Mouse (Mus musculus): ENCODE measurements around the gene Phf21a. TPM values are rescaled to one million over a fixed set of nuclear protein-coding genes. Genes with fewer than 3 reads are reported as not detected.

Gene Phf21a
- polyA plus RNA-seq, 1 experiment, result 104 TPM

DNA sequence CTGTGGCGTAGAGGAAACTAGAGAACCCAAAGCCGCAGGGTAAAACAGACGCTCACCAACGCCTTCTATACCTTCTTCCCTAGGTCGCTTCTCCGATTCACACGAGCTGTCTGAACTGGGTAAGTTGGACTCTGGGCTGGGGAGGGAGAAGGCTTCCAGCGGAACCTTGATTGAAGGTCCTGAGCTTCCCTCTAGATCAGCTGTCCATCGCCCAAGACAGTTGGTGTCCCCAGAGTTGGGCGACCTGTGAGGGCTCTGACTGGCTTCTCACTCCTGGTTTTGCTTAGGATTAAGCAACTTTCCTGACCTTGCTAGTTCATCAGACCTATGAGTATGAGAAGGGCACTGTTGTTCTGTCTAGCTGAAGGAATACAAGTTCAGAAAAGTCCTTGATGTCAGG, 282.9 kb downstream of the Phf21a start:
- TF ChIP-seq POLR2A (IDR thresholded peaks at IDR 0.05; ENCODE audit: borderline replicate concordance, extremely low read depth, insufficient read depth, insufficient read length, poor library complexity, severe bottlenecking) (no peak), CTCF (IDR thresholded peaks at IDR 0.05; ENCODE audit: borderline replicate concordance, extremely low read depth, insufficient read depth, insufficient read length) (no peak)
- no peak for DNase-seq (ENCODE audit: low read depth)

DNA sequence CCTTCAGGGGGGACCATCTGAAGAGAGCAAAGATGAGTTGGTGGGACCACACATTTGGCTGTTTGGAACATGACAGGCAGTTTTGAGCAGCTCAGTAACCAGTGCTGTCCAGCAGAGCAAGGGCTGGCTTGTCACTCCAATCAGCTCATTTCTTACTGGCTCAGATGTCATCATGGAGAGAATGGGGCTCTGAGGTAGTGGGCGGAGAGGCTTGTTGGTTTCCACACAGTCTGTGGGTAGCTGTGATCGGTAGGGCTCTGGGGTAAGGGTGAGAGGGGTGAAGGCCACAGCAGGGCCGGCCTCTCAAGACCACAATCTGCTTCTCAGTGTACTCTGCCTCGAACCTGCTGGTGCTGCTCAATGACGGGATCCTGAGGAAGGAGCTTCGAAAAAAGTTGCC, 283.4 kb downstream of the Phf21a start:
- TF ChIP-seq CTCF (IDR thresholded peaks at IDR 0.05; ENCODE audit: borderline replicate concordance, extremely low read depth, insufficient read depth, insufficient read length) (no peak), POLR2A (IDR thresholded peaks at IDR 0.05; ENCODE audit: borderline replicate concordance, extremely low read depth, insufficient read depth, insufficient read length, poor library complexity, severe bottlenecking) (no peak)
- DNase-seq (ENCODE audit: low read depth), result no peak

DNA sequence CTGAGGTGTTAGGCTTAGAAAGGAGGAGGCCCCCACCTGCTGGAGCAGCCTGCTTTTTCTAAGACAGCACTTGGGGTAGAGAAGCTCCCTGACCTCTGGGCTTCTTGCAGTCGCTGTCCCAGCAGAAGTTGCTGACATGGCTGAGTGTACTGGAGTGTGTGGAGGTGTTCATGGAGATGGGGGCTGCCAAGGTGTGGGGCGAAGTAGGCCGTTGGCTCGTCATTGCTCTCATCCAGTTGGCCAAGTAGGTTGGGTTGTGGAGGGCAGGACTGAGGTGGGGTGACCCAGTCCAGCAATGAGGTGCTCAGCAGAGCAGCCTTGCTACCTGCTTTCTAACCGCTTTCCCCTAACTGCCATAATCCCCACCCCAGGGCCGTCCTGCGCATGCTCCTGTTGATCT, 284.4 kb downstream of the Phf21a start:
- DNase-seq (ENCODE audit: low read depth), result no peak
- no peak for TF ChIP-seq POLR2A (IDR thresholded peaks at IDR 0.05; ENCODE audit: borderline replicate concordance, extremely low read depth, insufficient read depth, insufficient read length, poor library complexity, severe bottlenecking)
- no peak for TF ChIP-seq CTCF (IDR thresholded peaks at IDR 0.05; ENCODE audit: borderline replicate concordance, extremely low read depth, insufficient read depth, insufficient read length)

DNA sequence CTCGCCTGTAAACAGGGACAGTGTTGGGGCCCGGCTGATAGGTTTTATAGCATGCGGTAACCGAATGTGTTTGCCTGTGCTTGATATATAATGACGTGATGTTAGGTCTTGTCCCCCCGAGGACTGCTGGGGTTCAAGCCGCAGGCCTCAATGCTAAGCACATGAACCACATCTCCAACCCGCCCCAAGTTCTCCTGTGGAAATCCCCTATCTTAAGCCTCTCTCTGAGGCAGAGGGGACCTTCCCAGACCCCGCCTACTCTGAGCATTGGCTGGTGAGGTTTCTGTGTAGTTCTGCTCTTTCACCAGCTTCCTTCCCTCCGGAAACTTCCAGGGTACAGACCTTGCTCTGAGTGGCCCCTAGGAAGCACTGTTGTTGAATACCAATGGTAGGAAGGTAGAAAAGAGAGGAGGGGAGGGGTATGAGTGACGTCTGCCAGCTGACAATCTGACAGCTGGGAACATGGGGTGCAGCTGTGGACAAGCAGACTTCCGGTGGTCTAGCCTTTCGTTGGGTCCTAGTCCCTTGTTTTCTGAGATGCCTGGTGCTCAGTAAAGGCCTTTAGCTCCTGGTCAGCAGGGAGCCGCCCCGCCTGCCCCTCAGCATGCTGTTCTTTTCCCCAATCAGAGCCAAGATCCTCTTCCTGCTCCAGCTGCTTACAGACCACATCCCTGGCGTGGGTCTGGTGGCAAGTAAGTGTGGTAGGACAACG, 287.0 kb downstream of the Phf21a start:
- TF ChIP-seq POLR2A (IDR thresholded peaks at IDR 0.05; ENCODE audit: borderline replicate concordance, extremely low read depth, insufficient read depth, insufficient read length, poor library complexity, severe bottlenecking) (no peak), CTCF (IDR thresholded peaks at IDR 0.05; ENCODE audit: borderline replicate concordance, extremely low read depth, insufficient read depth, insufficient read length) (no peak)
- no peak for DNase-seq (ENCODE audit: low read depth)

DNA sequence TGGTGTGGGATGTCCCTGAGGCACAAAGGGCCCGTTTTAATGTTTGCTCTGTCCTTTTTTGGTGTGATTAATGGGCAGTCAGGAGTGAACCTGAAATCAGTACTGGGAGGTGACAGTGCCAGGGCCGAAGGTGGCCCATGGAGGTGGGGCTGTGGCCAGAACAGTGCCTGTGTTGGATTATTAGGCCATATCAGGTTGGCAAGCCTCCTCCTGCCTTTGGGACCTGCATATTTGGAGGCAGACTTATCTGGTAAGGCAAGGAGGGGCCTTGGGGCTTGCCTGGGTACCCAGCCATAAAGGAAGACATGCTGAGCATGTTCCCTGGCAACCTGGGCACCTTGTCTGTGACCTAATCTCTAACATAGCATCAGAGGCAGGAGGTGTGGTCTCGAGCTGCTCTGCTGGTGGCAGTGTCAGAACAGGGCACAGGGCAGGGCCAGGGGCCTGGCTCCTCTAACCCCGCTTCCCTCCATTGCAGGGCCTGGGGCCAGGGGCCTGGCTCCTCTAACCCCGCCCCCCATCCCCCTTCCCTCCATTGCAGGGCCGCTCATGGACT, 287.7 kb downstream of the Phf21a start:
- no peak for DNase-seq (ENCODE audit: low read depth)
- TF ChIP-seq CTCF (IDR thresholded peaks at IDR 0.05; ENCODE audit: borderline replicate concordance, extremely low read depth, insufficient read depth, insufficient read length) (no peak), POLR2A (IDR thresholded peaks at IDR 0.05; ENCODE audit: borderline replicate concordance, extremely low read depth, insufficient read depth, insufficient read length, poor library complexity, severe bottlenecking) (no peak)

DNA sequence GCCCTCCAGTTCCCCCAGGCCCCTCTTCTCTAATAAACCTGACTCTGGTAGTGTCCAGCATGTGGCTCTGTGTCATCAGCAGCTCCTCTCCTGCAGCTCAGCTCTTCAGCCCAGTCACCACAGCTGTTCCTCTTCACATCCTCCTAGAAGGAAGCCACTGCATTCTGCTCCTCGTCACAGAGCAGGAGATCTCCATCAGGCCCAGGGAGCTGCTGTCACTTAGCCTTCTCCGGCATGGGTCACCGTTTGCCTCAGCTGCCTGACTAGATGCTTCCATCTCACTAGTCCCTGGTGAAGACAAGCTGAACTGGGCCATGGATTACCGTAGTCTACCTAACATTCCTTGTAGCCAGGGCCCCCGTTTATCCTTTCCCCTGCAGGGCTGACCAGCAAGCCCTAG, 288.2 kb downstream of the Phf21a start:
- no peak for DNase-seq (ENCODE audit: low read depth)
- TF ChIP-seq POLR2A (IDR thresholded peaks at IDR 0.05; ENCODE audit: borderline replicate concordance, extremely low read depth, insufficient read depth, insufficient read length, poor library complexity, severe bottlenecking) (no peak), CTCF (IDR thresholded peaks at IDR 0.05; ENCODE audit: borderline replicate concordance, extremely low read depth, insufficient read depth, insufficient read length) (no peak)

DNA sequence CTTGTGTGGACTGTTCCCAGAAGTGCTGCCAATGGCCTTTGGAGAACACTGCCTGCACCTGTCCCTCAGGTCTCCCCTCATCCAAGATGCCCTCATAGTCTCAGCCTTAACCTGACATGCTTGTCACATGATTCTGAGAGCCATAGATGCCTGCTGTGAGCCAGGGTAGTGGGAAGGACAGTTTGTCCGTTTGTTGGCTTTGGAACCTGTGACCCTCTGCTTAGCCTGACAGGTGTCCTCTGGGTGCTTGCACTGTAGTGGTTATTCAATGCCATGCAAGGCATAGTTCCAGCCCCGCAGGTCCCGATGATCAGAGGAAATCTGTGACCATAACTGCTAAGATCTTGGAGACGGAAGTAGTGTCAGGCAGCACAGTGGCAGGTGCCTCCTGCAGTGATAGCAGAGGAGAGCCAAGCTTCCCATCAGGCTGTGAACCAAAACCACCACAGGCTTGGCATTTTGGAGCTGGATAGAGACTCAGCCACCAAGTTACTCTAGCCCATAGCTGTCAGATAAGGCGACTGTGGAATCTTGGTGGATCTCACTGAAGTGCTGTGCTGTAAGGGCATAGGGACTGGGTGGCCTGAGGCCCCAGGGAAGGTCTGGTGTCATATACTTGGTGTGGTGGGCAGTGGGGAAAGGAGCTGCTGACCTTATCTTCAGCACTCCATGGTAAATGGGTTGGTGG, 289.1 kb downstream of the Phf21a start, which contains the start of gene 1700029I15Rik:
TSS of gene 1700029I15Rik (plus strand) at position 638 of the 688 bp plus-strand sequence.
- TF ChIP-seq CTCF (IDR thresholded peaks at IDR 0.05; ENCODE audit: borderline replicate concordance, extremely low read depth, insufficient read depth, insufficient read length), result no peak
- TF ChIP-seq POLR2A (IDR thresholded peaks at IDR 0.05; ENCODE audit: borderline replicate concordance, extremely low read depth, insufficient read depth, insufficient read length, poor library complexity, severe bottlenecking), result no peak
- DNase-seq (ENCODE audit: low read depth), result no peak

DNA sequence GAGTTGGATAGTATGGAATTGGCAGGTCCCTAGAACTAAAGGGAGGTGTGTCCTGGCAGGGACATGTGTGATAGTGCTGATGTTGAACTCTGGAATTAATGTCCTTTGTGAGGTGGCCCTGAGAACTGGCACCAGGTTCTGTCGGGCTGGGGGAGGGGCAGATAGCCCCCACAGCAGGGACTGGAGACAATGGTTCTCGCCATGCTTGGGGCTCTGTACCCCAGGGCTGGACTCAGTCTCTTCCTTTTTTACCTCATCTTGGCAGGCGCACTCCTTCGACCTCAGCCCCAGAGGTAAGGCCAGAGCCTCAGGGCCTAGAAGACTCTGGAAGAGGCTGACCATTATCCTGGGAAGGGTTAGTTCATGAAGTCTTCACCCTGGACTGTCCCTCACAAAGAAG, 289.8 kb downstream of the Phf21a start:
- no peak for DNase-seq (ENCODE audit: low read depth)
- no peak for TF ChIP-seq POLR2A (IDR thresholded peaks at IDR 0.05; ENCODE audit: borderline replicate concordance, extremely low read depth, insufficient read depth, insufficient read length, poor library complexity, severe bottlenecking)
- TF ChIP-seq CTCF (IDR thresholded peaks at IDR 0.05; ENCODE audit: borderline replicate concordance, extremely low read depth, insufficient read depth, insufficient read length), result no peak

DNA sequence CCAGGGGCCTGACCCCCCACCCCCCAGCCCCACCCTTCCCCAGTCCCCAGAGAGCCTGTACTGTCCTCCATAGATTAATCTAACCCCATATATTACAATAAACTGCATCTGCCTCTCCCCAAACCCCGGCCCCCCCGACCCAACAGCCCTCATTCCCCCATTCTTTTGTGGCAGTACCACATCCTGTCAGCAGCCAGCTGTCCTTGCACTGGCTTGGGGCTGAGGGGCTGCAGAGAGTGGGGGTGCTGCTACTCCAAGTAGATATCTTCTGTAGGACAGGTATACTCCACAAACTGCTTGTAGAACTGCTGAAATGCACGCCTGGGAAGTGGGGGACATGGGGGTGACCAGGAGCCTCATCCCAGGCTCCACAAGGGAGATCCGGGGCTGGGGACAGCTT, 291.2 kb downstream of the Phf21a start:
- TF ChIP-seq POLR2A (IDR thresholded peaks at IDR 0.05; ENCODE audit: borderline replicate concordance, extremely low read depth, insufficient read depth, insufficient read length, poor library complexity, severe bottlenecking), result no peak
- no peak for TF ChIP-seq CTCF (IDR thresholded peaks at IDR 0.05; ENCODE audit: borderline replicate concordance, extremely low read depth, insufficient read depth, insufficient read length)
- DNase-seq (ENCODE audit: low read depth), result no peak

DNA sequence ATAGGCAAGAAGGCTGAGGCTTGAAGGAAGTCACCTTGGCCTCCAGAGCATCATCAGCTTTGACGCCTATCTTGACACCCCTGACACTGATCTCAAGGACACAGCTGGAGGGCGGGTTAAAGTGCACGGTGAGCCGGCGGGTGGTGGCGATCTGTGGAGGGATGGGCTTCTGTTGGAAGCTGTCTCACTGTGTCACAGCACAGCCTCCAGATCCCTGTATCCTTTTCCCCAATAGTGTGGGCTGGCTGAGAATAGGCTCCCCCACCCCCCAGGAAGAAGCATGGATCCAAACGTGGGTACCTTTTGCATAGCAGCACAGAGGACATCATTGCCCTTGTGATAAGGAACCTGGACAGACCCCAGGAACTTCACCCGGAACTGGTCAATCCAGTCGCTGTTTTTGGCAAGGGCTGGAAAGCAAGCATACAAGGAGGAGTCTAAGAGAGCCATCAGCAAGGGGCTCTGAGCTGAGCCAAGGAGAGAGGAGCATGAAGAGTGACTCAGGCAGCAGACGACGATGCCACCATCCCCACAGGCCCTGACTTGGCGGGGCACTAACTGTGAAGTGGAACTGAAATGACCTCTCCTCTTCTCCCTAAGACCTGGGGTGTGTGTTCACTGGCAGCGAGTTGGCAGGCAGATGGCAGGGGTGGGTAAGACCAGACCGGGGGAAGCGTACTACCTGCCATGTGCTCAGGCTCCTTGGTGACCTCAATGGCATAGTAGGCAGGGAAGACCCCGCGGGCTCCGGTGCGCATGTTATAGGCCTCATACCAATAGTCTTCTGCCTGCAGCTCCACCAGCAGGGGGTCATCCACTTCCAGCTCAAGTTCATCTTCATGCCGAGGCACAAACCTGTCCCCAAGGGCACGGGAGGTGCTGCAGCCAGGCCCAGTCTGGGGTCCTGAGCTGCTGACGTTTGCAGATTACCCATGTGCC, 292.5 kb downstream of the Phf21a start:
- no peak for DNase-seq (ENCODE audit: low read depth)

More for the DNA sequence above, 292.5 kb downstream of the Phf21a start:
- TF ChIP-seq POLR2A (IDR thresholded peaks at IDR 0.05; ENCODE audit: borderline replicate concordance, extremely low read depth, insufficient read depth, insufficient read length, poor library complexity, severe bottlenecking), result no peak
- no peak for TF ChIP-seq CTCF (IDR thresholded peaks at IDR 0.05; ENCODE audit: borderline replicate concordance, extremely low read depth, insufficient read depth, insufficient read length)
